Mouse (Mus musculus): Measurements from ENCODE around the gene Itga8.

Itga8 gene

GRCm38 (mm10) chr2:12197711-12198110, 104.0 kb downstream of the Itga8 start:
- no peak for DNase-seq (ENCODE audit: low spot score)

GRCm38 (mm10) chr2:12189026-12189425, 112.7 kb downstream of the Itga8 start:
- no peak for DNase-seq (ENCODE audit: low spot score)

GRCm38 (mm10) chr2:12187646-12188045, 114.1 kb downstream of the Itga8 start:
- no peak for DNase-seq (ENCODE audit: low spot score)

- no peak for DNase-seq (ENCODE audit: low spot score)
These were observed 119.2 kb downstream of the Itga8 start for GRCm38 (mm10) chr2:12182402-12182948.

GRCm38 (mm10) chr2:12180635-12181034, 121.1 kb downstream of the Itga8 start:
- DNase-seq (ENCODE audit: low spot score): no peak

- DNase-seq (ENCODE audit: low spot score): no peak
These were observed 126.8 kb downstream of the Itga8 start for GRCm38 (mm10) chr2:12174722-12175427.

GRCm38 (mm10) chr2:12170221-12170620, 131.5 kb downstream of the Itga8 start:
- DNase-seq (ENCODE audit: low spot score): no peak

- DNase-seq (ENCODE audit: low spot score): no peak
These were observed 141.2 kb downstream of the Itga8 start for GRCm38 (mm10) chr2:12160486-12160885.

GRCm38 (mm10) chr2:12157001-12157400, 144.7 kb downstream of the Itga8 start:
- DNase-seq (ENCODE audit: low spot score): no peak

GRCm38 (mm10) chr2:12156401-12156800, 145.3 kb downstream of the Itga8 start:
- no peak for DNase-seq (ENCODE audit: low spot score)

GRCm38 (mm10) chr2:12154676-12155075, 147.0 kb downstream of the Itga8 start:
- DNase-seq (ENCODE audit: low spot score): no peak

- DNase-seq (ENCODE audit: low spot score): no peak
These were observed 148.2 kb downstream of the Itga8 start for GRCm38 (mm10) chr2:12153551-12153950.

- no peak for DNase-seq (ENCODE audit: low spot score)
These were observed 153.8 kb downstream of the Itga8 start for GRCm38 (mm10) chr2:12147902-12148301.

GRCm38 (mm10) chr2:12146612-12147011, 155.1 kb downstream of the Itga8 start:
- no peak for DNase-seq (ENCODE audit: low spot score)

GRCm38 (mm10) chr2:12138765-12139368, 162.9 kb downstream of the Itga8 start:
- DNase-seq (ENCODE audit: low spot score): no peak

GRCm38 (mm10) chr2:12126580-12126979, 175.1 kb downstream of the Itga8 start:
- DNase-seq (ENCODE audit: low spot score): no peak

GRCm38 (mm10) chr2:12115479-12115878, 186.2 kb downstream of the Itga8 start:
- no peak for DNase-seq (ENCODE audit: low spot score)

GRCm38 (mm10) chr2:12109306-12109705, 192.4 kb downstream of the Itga8 start:
- DNase-seq (ENCODE audit: low spot score): no peak

- no peak for DNase-seq (ENCODE audit: low spot score)
These were observed 193.4 kb downstream of the Itga8 start for GRCm38 (mm10) chr2:12108306-12108705.

GRCm38 (mm10) chr2:12107265-12107664, 194.5 kb downstream of the Itga8 start:
- no peak for DNase-seq (ENCODE audit: low spot score)

GRCm38 (mm10) chr2:12103183-12103582, 198.5 kb downstream of the Itga8 start:
- no peak for DNase-seq (ENCODE audit: low spot score)

GRCm38 (mm10) chr2:12092203-12092984, 209.3 kb downstream of the Itga8 start:
- DNase-seq (ENCODE audit: low spot score): no peak

- DNase-seq (ENCODE audit: low spot score): no peak
These were observed 210.7 kb downstream of the Itga8 start for GRCm38 (mm10) chr2:12090993-12091392.

Measured in ovary, postnatal 36 days (tissue).